Comparison of ENCODE assay signal across 8 mouse cellular contexts in genomic region chr11:76496086-76496771, GRCm38 (mm10).
DNase-seq lines count a peak whose midpoint lies in the region; ATAC-seq and TF ChIP-seq lines count a peak whose summit lies in the region.

No protein-coding gene starts in this region.

- WGBS in bone marrow, adult 2 months: 20% methylated on average over 6 of the region's 6 CpGs

- TF ChIP-seq CTCF in bone marrow, adult 2 months (IDR thresholded peaks at IDR 0.05; ENCODE audit: control insufficient read depth, insufficient read depth, low read length): peak; percentile 79

- DNase-seq in embryo, embryonic 10 days (ENCODE audit: low spot score): peak; percentile 65
- no peak for DNase-seq in embryo, embryonic 9.5 days (ENCODE audit: extremely low spot score)
- peak; percentile 51 for DNase-seq in 3134 (ENCODE audit: extremely low read depth, insufficient read length, low spot score)
- DNase-seq in kidney, adult 9 months: peak; percentile 75
- no peak for DNase-seq in gastrocnemius, postnatal 25 days
- DNase-seq in frontal cortex, postnatal 25 days (ENCODE audit: low spot score in 2 of 2): no peak

- ATAC-seq in megakaryocyte progenitor cell, adult 5-6 weeks (replicated peaks; ENCODE audit: poor library complexity): peak; percentile 51

- no peak for TF ChIP-seq POLR2A in bone marrow, adult 2 months (IDR thresholded peaks at IDR 0.05; ENCODE audit: borderline replicate concordance, control insufficient read depth, low read depth, low read length)

- H3K4me3 ChIP-seq in bone marrow, adult 2 months (replicated peaks; ENCODE audit: control insufficient read depth, low read depth, low read length): no peak overlapping the region

- H3K4me1 ChIP-seq in bone marrow, adult 2 months (ENCODE audit: control insufficient read depth, insufficient read depth, low read length): peaks cover 10% of the 10 kb centered on the region

- no peak overlapping the region for H3K27ac ChIP-seq in bone marrow, adult 2 months (ENCODE audit: control insufficient read depth, insufficient read depth, low read depth, low read length, poor library complexity)

Comparison
In these comparisons a context has a peak if more than half of its experiments do, and no peak if none do; other contexts are left out.
1. DNase-seq: peak in embryo, embryonic 10 days (single experiment), 3134 (single experiment) and kidney, adult 9 months (single experiment); none in embryo, embryonic 9.5 days (single experiment), gastrocnemius, postnatal 25 days (single experiment) and frontal cortex, postnatal 25 days (0 of 2).